ENCODE assay signal across 8 mouse cellular contexts in genomic region chr7:127912190-127912871, GRCm38 (mm10). TPM values are rescaled to one million over a fixed set of nuclear protein-coding genes. Genes with fewer than 3 reads are reported as not detected.
DNase-seq lines count a peak whose midpoint lies in the region; ATAC-seq and TF ChIP-seq lines count a peak whose summit lies in the region.

Gene Kat8, plus strand, starts transcription at chr7:127912516.

- TF ChIP-seq CTCF in intestine, postnatal 0 days (IDR thresholded peaks at IDR 0.05; ENCODE audit: low read depth) = no peak

- H3K4me3 ChIP-seq in embryonic facial prominence, embryonic 10.5 days = peak within 1 kb of the TSS; percentile 80
- peak within 1 kb of the TSS; percentile 82 for H3K4me3 ChIP-seq in intestine, postnatal 0 days (ENCODE audit: low read depth, low read length)
- H3K4me3 ChIP-seq in midbrain, embryonic 10.5 days = peak within 1 kb of the TSS; percentile 83

- 1% methylated on average over 40 of the region's 40 CpGs for WGBS in embryonic facial prominence, embryonic 10.5 days
- WGBS in intestine, postnatal 0 days = under 1% methylated on average over 40 of the region's 40 CpGs
- 1% methylated on average over 40 of the region's 40 CpGs for WGBS in midbrain, embryonic 10.5 days

- peak; percentile 95 for ATAC-seq in intestine, postnatal 0 days

- H3K9ac ChIP-seq in intestine, postnatal 0 days (ENCODE audit: low read depth, low read length) = peak within 1 kb of the TSS; percentile 64

- peak within 1 kb of the TSS; percentile 92 for H3K27ac ChIP-seq in embryonic facial prominence, embryonic 10.5 days (replicated peaks)
- peak within 1 kb of the TSS; percentile 77 for H3K27ac ChIP-seq in intestine, postnatal 0 days (ENCODE audit: low read depth, low read length)
- peak within 1 kb of the TSS; percentile 89 for H3K27ac ChIP-seq in midbrain, embryonic 10.5 days (replicated peaks)

- intact Hi-C loops in left cerebral cortex, postnatal 36 days (cut with DNase I) = loop anchor here (2.0 kb wide), 1 partner anchor 36 kb away; the partner anchor contains the start of genes Zfp646 and Zfp668

- peak; percentile 94 for DNase-seq in adrenal gland, postnatal 14 days
- peak; percentile 93 for DNase-seq in embryonic facial prominence, embryonic 10.5 days (ENCODE audit: low spot score)
- DNase-seq in gonadal fat pad, adult 2 months (ENCODE audit: low read depth) = no peak
- DNase-seq in left cerebral cortex, postnatal 36 days (ENCODE audit: low spot score in 2 of 2) = peak; percentile 87 to 88
- peak; percentile 92 for DNase-seq in midbrain, embryonic 10.5 days (ENCODE audit: low spot score)
- peak; percentile 83 for DNase-seq in right cerebral cortex, postnatal 4 days
- peak; percentile 96 for DNase-seq in yolk sac, embryonic 10.5 days (ENCODE audit: low spot score)

- H3K36me3 ChIP-seq in embryonic facial prominence, embryonic 10.5 days (replicated peaks) = peaks cover 57% of the 10 kb centered on the region
- peaks cover 28% of the 10 kb centered on the region for H3K36me3 ChIP-seq in intestine, postnatal 0 days (ENCODE audit: control insufficient read depth, insufficient read depth)
- peaks cover 56% of the 10 kb centered on the region for H3K36me3 ChIP-seq in midbrain, embryonic 10.5 days

- no peaks in the 10 kb centered on the region for H3K27me3 ChIP-seq in embryonic facial prominence, embryonic 10.5 days (replicated peaks; ENCODE audit: low read depth, poor library complexity, severe bottlenecking)
- no peaks in the 10 kb centered on the region for H3K27me3 ChIP-seq in intestine, postnatal 0 days (replicated peaks; ENCODE audit: control insufficient read depth, insufficient read depth, low read length)
- H3K27me3 ChIP-seq in midbrain, embryonic 10.5 days (ENCODE audit: low read depth, poor library complexity, severe bottlenecking) = no peaks in the 10 kb centered on the region

- H3K4me2 ChIP-seq in intestine, postnatal 0 days (replicated peaks; ENCODE audit: low read depth) = peak within 1 kb of the TSS; percentile 74

- peaks cover 13% of the 10 kb centered on the region for H3K4me1 ChIP-seq in embryonic facial prominence, embryonic 10.5 days
- peaks cover 4% of the 10 kb centered on the region; the same call in 1 of the 2 replicates for H3K4me1 ChIP-seq in intestine, postnatal 0 days (replicated peaks; ENCODE audit: control insufficient read depth, insufficient read depth, low read length)
- H3K4me1 ChIP-seq in midbrain, embryonic 10.5 days = peaks cover 14% of the 10 kb centered on the region

- H3K9me3 ChIP-seq in embryonic facial prominence, embryonic 10.5 days = no peaks in the 10 kb centered on the region
- no peaks in the 10 kb centered on the region for H3K9me3 ChIP-seq in intestine, postnatal 0 days (ENCODE audit: control insufficient read depth)
- H3K9me3 ChIP-seq in midbrain, embryonic 10.5 days (replicated peaks) = no peaks in the 10 kb centered on the region

RNA-seq across cellular contexts. Expression of gene Kat8, which starts in this region (rescaled TPM):
- 24.0 and 25.5 TPM in 2 replicates for total RNA-seq in adrenal gland, postnatal 14 days (2021)
- 48.7 and 49.6 TPM in 2 replicates for polyA plus RNA-seq in embryonic facial prominence, embryonic 10.5 days (2016; fragmentation: Nextera tagmentation; extraction: Ambion mirVana)
- polyA plus RNA-seq in gonadal fat pad, adult 2 months (2012; rRNA removed) = 15.9 and 16.4 TPM in 2 replicates
- 17.4 and 18.0 TPM in 2 replicates for polyA plus RNA-seq in intestine, postnatal 0 days (2015; fragmentation: Nextera tagmentation; extraction: Ambion mirVana)
- 10 to 100 TPM; 27.6 to 34.8 TPM for total RNA-seq in left cerebral cortex, postnatal 36 days (2021)
- 51.1 and 52.4 TPM in 2 replicates for polyA plus RNA-seq in midbrain, embryonic 10.5 days (2016; fragmentation: Nextera tagmentation; extraction: Ambion mirVana)
